Mouse (Mus musculus) kidney, postnatal 25 days (tissue): ENCODE measurements around the gene Trim46.

Experiments used
- DNase-seq, 2 experiments: peaks; one replicate each; pipeline ENCODE4 v3.0.0; 2021; ENCODE audit warnings: mixed read lengths in 2 of 2

The Trim46 gene

DNA sequence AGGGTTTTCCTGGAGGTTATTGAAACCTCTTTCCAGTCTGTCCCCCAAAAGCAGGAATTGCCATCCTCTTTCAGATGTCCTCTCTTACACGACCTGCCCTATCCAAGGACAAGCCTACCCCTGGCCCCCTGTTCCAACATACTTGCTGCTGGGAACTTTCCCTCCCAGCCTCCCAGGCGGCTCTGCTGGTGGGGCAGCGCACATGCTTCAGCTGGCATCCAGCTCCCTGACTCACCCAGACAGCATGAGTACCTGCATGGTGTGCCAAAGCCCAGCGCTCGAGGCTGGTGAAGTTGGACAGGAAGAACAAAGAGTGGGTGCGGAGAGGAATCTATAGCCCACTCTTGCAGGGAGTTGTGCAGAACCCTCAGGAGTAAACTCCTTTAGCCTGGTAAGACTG is 24.8 kb upstream of the Trim46 start:
- DNase-seq = peak; percentile 34 to 66

DNA sequence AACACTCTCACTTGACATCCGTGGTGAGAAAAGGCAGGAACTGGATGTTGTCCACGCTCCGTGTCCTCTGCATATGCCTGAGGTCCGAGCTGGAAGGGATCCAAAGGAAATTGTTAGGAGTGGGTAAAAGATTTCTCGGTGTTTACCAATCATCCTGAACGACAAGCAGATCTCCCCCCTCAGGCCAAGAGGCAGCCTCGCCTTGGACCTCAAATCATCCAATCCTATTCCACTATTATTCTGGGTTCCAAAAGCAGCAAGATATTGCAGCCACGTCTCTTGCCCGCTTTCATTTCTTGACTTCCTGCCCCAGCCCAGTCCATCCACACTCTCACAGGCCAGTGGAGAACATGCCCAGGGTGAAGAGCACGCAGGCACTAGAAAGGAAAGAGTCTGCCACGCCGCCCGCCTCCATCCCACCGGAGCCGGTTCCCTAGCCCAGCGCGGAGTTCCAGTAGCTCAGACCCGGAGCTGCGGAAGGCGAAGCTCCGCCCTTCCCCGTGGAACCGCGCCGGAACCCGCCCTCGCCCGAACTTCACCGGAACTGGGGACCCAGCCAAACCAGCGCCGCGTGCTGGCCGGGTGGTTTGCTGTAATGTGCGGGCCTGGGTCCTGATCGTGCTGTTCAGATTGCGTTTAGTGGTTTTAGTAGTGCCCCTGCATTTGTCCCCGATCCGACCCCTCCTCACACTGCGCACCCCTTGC is 24.1 kb upstream of the Trim46 start, which contains the start of gene Slc50a1:
Slc50a1 (minus strand) TSS at position 520 of the 705 bp plus-strand sequence.
- DNase-seq = peak; percentile 88 to 92

GRCm38 (mm10) chr3:89268916-89269315 is 22.8 kb upstream of the Trim46 start:
- no peak for DNase-seq

DNA sequence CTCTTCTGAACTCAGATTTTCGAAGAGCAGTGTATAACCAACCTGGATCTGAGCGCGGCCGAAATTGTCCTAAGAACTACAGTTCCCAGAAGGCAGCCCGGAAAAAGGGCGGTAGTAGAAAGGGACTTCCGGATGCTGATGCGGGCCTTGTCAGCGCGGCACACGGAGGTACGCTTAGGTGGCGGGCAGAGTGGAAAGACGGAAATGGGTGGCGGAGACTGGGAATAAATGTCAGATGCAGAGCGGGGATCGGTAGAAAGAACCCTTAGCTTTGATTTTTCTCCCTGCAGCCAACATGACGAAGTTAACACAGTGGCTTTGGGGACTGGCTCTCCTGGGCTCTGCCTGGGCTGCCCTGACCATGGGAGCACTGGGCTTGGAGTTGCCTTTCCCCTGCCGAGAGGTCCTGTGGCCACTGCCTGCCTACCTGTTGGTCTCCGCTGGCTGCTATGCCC is 20.4 kb upstream of the Trim46 start:
- peak; percentile 85 to 90 for DNase-seq

DNA sequence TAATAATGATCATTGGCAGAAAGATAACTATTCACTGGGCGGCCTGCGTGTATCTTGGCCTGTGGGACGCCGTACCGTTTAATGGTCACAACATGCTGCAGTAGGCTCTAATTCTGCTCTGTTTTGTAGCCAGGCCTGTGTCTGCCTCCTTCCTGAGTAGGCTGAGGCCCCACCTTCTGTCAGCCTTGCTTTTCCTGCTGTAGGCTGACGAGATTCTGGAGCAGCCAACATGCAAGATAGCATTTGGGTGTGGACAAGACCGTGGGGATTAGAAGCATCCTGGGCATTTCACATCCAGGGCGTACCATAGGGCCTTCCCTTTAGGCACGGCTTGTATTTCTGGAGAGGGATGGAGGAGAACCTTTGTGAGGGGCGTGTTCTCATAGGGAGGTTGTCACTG is 16.3 kb upstream of the Trim46 start:
- DNase-seq = peak; percentile 45 to 68

GRCm38 (mm10) chr3:89260211-89260610 is 14.1 kb upstream of the Trim46 start:
- no peak for DNase-seq

DNA sequence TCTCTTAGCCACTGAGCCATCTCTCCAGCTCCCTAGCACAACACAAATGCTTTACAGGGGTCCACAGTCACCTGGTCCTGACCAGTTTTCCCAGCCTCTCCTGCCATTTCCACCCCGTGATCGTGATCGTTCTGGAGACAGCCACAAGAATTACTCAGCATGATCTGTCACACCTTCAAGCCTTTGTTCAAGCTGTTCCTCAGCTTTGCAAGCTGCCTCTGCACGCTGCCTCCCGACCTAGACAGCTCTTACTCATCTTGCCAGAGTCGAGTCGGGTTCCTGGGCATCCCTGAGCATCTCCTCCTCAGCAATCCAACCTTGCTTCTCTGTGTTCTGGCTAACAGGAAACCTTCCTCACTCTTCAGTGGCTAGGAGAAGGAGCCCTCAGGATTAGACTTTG is 13.0 kb upstream of the Trim46 start, which contains the start of gene Dpm3:
Dpm3 (plus strand) TSS at position 283 of the 400 bp plus-strand sequence.
- no peak for DNase-seq

GRCm38 (mm10) chr3:89256177-89256576 is 10.1 kb upstream of the Trim46 start:
- DNase-seq = no peak

DNA sequence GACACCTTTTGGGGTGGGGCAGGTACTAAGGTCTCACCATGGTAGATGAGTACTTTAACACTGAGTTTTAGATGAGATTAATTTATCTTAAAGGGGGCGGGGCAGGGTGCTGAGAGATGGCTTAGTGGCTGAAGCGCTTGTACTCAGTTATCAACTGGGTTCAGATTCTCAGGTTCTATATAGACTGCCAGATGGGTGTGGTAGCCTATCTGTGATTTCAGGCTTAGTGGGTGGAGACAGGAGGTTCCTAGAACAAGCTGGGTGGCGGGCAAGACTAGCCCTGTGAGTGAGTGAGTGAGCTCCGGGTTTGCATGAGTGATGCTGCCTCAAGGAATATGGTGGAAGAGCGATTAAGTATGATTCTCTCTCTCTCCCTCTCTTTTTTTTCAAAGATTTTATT is 8.9 kb upstream of the Trim46 start:
- DNase-seq = no peak

DNA sequence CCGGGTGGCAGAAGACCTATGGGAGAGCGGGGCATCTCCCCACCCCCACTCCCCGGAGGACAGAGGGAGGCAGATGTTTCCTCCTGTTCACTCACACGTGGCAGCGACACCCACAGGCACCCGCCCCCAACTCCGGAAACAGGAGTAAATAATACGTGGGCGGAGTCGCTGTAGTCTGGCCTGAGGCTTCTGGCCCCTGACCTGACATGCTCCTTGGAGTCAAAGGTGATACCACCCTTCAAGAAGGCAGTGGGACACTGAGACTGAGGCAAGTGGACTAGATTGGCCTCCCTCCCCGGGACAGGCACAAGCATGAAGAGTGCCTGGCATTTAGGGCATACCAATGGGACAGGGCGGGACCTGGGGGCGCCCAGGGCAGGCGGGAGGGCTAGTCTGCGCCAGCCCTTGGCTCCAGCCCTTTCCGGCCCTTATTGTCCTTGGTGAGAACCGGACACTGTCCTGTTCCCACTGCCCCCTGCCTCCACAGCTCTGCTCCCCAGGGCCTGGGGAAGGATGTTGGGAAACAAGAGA is 5.3 kb upstream of the Trim46 start:
- DNase-seq = peak; percentile 81 to 90

DNA sequence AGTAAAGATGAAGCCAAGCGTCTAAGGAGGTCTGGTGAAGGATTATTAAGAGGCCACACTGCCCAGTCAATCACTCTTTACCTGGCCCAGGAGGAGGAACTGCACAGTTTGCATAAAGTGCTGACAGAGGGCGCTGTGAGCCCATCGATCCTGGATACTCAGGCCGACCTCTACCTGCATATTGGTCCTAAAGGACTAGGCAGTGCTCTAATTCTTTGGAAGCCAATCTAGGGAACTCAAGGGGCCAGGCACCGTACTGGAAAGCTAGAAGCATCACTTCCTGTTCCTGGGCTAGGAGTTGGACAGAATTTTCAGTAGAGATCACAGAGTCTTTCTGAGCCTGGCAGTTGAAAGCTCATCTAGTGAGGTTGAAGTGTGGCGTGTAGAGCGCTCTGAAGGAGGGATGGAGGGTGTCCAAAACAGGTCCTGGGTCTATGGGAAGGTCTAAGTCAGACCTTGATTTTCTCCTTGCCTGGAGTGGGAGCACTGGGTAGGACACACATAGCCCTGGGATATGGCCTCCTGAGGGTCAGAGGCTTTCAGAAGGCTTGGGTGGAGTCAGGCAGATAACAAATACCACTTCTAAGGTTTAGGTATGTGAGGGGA is 4.4 kb upstream of the Trim46 start:
- DNase-seq = peak; percentile 88 to 90

- DNase-seq = no peak
Observed at GRCm38 (mm10) chr3:89247466-89247865, 1.4 kb upstream of the Trim46 start.

GRCm38 (mm10) chr3:89245688-89246171 is 379 bp downstream of the Trim46 start, which contains the start of gene Krtcap2:
Gene Krtcap2, plus strand, starts transcription at chr3:89245966.
- no peak for DNase-seq

DNA sequence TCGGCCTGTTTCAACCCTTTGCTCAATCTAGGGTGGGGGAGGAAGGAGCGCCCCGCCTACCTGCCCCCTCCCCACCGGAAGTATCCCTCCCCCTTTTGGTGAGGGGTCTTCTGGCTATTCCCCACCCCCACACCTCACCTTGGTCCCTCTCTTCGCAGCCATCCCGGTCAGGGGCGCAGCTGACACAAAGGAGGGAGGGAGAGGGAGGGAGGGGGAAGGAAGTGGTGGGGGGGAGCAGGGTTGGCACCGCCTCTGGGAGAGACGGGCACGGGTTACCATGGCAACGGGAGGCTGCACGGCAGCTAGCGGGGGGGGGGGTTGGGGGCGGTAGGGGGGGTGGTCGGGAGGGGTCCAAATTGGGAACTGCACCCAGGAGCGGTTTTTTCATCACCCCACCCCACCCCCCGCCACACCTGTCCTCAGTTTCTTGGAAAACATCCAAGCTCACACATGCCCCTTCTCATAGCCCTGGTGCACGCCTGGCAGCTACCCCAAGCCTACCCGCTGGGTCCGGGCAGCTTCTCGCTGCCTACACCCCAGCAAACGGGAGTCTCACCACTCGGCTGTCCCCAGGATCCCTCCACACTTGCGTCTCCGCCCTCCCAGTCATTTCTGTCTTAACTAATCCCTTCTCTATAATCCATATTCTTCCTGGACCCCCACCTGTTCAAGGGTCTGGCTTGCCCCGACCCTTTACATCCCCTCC is 974 bp downstream of the Trim46 start:
- no peak for DNase-seq

GRCm38 (mm10) chr3:89244158-89244981 is 1.7 kb downstream of the Trim46 start:
- peak; percentile 58 to 82 for DNase-seq

DNA sequence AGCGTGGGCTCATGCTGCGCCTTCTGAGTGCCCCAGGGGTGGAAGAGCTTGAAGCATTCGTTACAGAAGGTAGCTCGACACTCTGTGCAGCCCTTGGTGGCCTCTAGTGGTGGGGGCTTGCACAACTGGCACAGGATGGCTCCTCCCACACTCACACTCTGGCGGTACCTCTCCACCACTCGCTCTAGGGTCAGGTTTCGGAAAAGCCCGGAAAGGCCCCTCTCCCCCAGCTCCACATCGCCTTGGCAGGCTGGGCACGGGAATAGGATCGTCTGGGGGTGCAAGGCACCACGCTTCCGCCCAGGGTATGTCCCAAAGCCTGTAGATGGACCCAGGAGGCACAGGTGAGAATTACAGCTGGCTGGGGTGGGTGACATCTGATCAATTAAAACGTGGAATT is 2.5 kb downstream of the Trim46 start:
- DNase-seq = peak; percentile 64 to 82

DNA sequence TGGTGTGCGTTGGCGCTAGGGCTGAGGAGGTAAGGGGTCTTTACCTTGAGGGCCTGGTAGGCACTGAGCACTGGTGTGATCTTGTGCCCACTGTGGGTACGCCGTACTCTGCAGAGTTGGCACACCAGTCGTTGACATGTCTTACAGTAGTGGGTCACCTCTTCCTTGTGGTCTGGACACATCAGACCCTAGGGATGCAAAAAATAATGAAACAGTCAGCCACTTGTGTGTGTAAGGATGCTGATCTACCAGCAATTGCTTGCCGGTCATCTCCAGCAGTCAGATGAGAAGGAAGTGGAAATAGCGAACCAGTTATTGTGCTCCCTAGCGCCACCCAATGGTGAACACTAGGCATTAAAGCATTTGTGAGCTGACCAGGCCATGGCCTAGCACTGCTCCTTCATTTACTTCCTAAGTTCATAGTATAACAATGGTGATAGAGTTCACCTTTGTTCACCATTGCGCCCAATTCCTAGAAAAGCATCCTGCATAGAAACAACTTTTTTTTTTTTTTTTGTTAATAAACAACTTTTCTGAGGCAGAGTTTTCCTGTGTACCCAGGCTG is 3.7 kb downstream of the Trim46 start:
- DNase-seq = peak; percentile 69 to 72

DNA sequence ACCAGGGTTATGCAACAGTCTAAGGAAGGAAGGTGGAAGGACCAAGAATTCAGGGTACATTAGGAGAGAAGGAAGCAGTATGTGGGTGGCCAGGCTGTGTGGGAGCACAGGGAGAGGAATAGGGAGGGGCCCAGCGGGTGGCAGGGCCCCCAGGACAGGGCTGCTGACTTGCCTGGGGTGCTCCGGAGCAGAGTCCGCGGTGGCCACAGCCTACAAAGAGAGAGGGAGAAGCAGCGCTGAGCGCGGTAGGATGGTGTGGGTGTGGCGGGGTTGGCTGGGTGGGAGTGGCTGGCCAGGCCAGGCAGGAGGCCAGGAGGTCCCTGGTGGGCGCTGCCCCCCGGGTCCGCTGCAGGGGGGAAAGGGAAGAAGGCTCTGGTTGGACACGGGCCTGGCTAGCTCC is 7.6 kb downstream of the Trim46 start:
- DNase-seq = no peak

DNA sequence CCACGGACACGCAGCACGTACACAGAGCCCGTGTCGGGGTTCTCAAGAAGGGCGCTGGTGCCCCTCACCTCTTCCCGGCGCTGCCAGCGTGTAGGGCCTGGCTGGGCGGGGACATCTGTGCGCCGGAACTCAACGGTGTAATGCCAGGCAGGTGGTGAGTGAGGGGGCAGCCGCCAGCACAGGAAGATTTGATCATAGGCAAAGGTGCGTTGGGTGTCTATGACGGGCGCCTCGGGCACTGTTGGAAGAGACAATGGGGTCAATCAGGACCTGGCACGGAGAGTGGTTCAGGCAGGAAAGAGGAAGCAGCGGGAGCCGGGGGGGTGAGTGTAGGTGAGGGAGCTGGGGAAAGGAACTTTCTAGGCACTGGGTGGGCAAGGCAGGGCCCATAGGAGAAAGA is 8.4 kb downstream of the Trim46 start:
- DNase-seq = no peak

DNA sequence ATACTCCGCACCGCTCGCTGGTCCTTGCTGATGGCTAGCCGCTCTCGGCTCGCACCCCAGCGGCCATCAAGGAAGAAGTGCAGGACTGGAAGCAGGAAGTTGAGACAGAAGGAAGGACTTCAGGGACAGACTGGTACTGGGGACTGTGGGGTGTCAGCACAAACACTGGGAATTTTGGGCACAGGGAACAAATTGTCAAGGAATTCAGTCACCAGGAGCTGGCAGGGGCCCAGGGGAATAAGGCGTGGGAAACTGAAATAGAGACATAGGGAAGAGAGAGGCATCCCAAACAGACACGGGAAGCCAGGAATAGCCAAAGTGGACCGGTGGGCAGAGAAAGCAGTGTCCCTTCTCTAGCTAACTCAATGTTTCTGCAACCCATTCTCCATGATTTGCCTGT is 9.6 kb downstream of the Trim46 start:
- DNase-seq = no peak

- DNase-seq = no peak
Observed at GRCm38 (mm10) chr3:89233562-89234110, 12.5 kb downstream of the Trim46 start.

DNA sequence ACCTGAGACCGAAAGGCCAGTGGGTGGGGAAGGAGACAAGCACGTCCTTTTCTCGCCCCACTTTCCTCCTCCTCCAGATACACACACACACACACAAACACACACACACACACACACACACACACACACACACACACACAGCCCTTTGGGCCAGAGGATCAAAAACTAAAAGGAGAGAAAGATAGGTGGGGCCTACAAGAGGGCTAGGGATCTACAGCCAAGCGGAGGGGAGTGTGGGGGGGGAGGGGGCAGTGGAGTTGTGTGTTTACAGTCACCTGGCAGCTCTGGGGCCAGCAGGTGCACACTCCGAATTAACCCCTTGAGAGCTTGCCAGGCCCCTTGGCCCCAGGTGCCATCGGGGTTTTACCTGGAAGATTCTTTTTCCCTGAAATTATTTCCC is 13.5 kb downstream of the Trim46 start:
- peak in 1 of 2 experiments; percentile 47 for DNase-seq
